Mouse (Mus musculus) liver, embryonic 16.5 days (tissue): ENCODE data around the gene Bfsp1. TPM values are rescaled to one million over a fixed set of nuclear protein-coding genes. Genes with fewer than 3 reads are reported as not detected.

Experiments
- ATAC-seq: fragments of 200-750 bp; cut with Nextera tagmentation; 2 replicates; pipeline ENCODE4 v1.8.0; 2017; ENCODE audit warnings: low read depth, mild to moderate bottlenecking, moderate number of reproducible peaks, moderate library complexity
- H3K27ac ChIP-seq: fragments of 300-500 bp; sonication (generic); 2 replicates; pipeline ENCODE4 v1.5.1; 2014; ENCODE audit warnings: mild to moderate bottlenecking, low read length
- H3K27me3 ChIP-seq: fragments of 300-500 bp; sonication (generic); 2 replicates; pipeline ENCODE4 v1.6.1; 2014; ENCODE audit warnings: low read depth, low read length, mixed read lengths; ENCODE audit not compliant: control insufficient read depth, insufficient read depth
- H3K36me3 ChIP-seq: fragments of 300-500 bp; sonication (generic); 2 replicates; pipeline ENCODE4 v1.6.1; 2014; ENCODE audit warnings: mild to moderate bottlenecking; ENCODE audit not compliant: control insufficient read depth, insufficient read depth
- H3K4me1 ChIP-seq: fragments of 300-500 bp; sonication (generic); 2 replicates; pipeline ENCODE4 v1.6.1; 2014; ENCODE audit warnings: low read depth, low read length, mixed read lengths; ENCODE audit not compliant: control insufficient read depth
- H3K4me2 ChIP-seq: fragments of 300-500 bp; sonication (generic); 2 replicates; pipeline ENCODE4 v1.6.1; 2014; ENCODE audit warnings: low read depth, low read length, mixed read lengths
- H3K4me3 ChIP-seq: fragments of 300-500 bp; sonication (generic); 2 replicates; pipeline ENCODE4 v1.5.1; 2014; ENCODE audit warnings: low read depth, mild to moderate bottlenecking, low read length
- H3K9ac ChIP-seq: fragments of 300-500 bp; sonication (generic); 2 replicates; pipeline ENCODE4 v1.6.1; 2014; ENCODE audit warnings: low read depth, low read length
- H3K9me3 ChIP-seq: fragments of 300-500 bp; sonication (generic); replicated peaks from 2 replicates; pipeline ENCODE4 v1.6.1; 2016; ENCODE audit warnings: low read length; ENCODE audit not compliant: control insufficient read depth
- WGBS: fragments of 180-500 bp; shearing (Covaris S2); extraction: QIAGEN DNeasy Blood & Tissue Kit; methylation state at CpG from one replicate; pipeline ENCODE4 v1.1.7; 2014; ENCODE audit not compliant: insufficient replicate concordance; 5-methylcytosine and 5-hydroxymethylcytosine counted together
- polyA plus RNA-seq: library from polyadenylated mRNA; unstranded; fragments of >200 nt; fragmentation: Nextera tagmentation; extraction: Ambion mirVana; gene quantifications from 2 replicates; pipeline ENCODE4 v1.2.1, GENCODE M21; 2015

The Bfsp1 gene
- polyA plus RNA-seq, 1 experiment from 2014 or later: 0.11 TPM

DNA sequence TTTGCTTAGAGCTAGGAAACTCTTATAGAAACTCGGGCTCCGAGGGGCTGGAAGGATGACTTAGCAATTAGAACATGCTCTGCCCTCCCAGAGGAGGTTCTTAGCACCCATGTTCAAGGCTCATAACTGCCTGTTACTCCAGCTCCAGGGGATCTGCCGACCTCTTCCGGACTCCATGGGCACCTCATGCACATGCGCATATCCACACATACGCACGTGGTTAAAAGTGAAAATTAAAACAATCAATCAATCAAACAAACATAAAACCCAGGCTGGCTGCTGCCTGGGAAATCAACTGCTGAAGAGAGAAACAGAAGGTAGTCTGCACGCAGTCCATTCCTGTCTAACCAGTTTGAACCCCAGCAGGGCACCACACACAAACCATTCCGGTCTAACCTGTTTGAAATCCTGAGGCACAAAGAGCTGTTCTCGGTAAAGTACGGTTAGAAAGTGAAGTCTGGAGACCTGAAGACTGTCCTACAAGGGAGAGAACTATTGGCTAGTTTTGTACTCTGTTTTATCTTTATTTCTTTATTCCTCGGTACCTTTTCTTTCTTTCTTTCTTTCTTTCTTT, 27.0 kb upstream of the Bfsp1 start:
- H3K9me3 ChIP-seq: no peaks in the 10 kb centered on the region
- H3K36me3 ChIP-seq: no peaks in the 10 kb centered on the region
- H3K4me2 ChIP-seq: no peak overlapping the region
- H3K4me1 ChIP-seq: no peaks in the 10 kb centered on the region; the same call in 1 of the 2 replicates
- WGBS: 45% methylated on average over 12 of the region's 12 CpGs
- H3K27ac ChIP-seq: no peak overlapping the region
- no peak overlapping the region for H3K9ac ChIP-seq
- no peaks in the 10 kb centered on the region for H3K27me3 ChIP-seq
- ATAC-seq: no peak
- H3K4me3 ChIP-seq: no peak overlapping the region

DNA sequence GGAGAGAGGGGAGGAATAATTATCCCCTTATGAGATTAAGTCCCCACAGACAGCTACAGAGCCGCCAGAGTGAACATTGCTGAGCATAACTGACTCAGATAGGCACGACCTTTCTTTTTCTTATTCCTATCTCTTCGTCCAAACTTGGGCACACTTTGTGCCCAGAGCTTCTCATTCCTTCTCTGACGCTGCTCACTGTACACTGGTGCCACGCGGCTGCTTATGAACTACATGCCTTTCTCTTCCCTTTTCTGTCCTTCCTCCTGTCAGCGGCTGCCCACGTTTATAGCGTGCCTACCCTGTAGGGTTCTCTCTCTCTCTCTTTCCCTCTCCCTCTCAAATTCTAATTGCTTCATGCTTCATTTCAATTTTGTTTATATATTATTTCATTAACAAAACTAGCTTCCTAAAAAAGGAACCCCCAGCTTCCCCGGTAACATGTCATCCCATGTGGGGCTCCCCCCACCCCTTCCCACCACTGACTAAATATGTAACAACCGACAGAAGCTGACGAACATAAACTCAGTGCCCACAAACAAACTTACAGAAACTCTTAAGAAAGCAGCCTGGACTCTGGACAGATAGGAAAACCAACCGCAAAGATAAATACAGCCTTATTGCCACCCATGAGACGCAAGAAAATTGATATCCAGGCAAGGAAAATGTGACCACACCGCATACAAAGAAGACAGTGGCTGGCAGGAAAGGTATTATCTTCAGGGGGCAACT, 26.3 kb upstream of the Bfsp1 start:
- no peaks in the 10 kb centered on the region for H3K9me3 ChIP-seq
- H3K9ac ChIP-seq: no peak overlapping the region
- H3K4me3 ChIP-seq: no peak overlapping the region
- no peaks in the 10 kb centered on the region for H3K36me3 ChIP-seq
- H3K27ac ChIP-seq: no peak overlapping the region
- H3K4me1 ChIP-seq: no peaks in the 10 kb centered on the region; the same call in 1 of the 2 replicates
- WGBS: 47% methylated on average over 15 of the region's 15 CpGs
- no peak for ATAC-seq
- no peaks in the 10 kb centered on the region for H3K27me3 ChIP-seq
- no peak overlapping the region for H3K4me2 ChIP-seq

DNA sequence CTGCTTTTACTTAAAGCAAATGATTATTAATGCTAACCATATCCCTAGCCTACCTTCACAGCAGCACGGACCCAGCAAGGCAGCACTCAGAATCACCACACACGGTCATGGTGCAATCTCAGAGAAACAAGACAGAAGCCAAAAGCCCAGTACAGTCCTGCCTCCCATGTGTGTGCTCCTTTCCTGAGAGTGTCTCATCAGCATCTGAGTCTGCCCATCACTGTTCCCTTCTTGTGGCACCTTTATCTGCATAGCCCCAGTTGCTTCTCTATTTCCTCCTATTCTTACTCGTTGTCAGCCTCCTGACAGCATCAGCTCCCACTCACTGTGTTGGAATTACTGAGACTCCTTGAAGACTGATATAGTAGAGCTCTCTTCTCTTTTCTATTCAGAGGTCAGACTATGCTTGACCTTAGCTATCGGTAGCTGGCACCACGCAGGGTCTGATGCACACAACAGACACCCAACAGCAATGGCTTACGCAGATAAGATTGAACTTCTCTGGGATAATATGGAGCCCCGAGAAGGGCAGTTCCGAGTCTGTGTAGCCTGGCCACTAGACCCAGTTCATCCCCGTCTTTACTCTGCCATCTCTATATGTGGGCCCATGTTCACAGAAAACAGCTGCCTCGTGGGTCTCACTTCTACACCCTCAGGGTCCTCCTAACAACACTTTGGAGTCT, 19.8 kb upstream of the Bfsp1 start:
- H3K4me1 ChIP-seq: no peaks in the 10 kb centered on the region
- no peaks in the 10 kb centered on the region for H3K36me3 ChIP-seq
- WGBS: 33% methylated on average over 10 of the region's 10 CpGs
- H3K4me2 ChIP-seq: no peak overlapping the region
- no peaks in the 10 kb centered on the region for H3K9me3 ChIP-seq
- no peak overlapping the region for H3K27ac ChIP-seq
- H3K27me3 ChIP-seq: no peaks in the 10 kb centered on the region
- no peak overlapping the region for H3K9ac ChIP-seq
- ATAC-seq: peak; percentile 63
- no peak overlapping the region for H3K4me3 ChIP-seq

DNA sequence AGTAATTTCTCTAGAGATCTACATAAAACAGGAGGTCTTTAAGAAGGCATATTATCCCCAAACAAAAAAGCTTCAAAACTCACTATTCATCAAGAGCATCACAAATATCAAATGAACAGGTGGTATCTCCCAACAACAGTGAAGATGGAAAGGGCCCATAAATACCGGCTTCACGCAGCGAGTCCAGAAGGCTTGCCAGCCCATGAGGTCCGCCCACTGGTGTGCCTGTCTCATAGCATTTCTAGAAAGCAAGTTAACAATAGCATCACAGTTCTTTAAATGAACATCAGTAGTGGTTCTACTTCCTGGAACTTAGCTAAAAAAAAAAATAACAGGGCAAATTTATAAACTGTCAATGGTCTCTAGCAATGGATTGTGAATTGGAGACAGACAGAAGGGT, 19.0 kb upstream of the Bfsp1 start:
- Histone ChIP-seq H3K4me1 (no peaks in the 10 kb centered on the region), H3K4me3 (no peak overlapping the region), H3K9me3 (no peaks in the 10 kb centered on the region), H3K4me2 (no peak overlapping the region), H3K27me3 (no peaks in the 10 kb centered on the region), H3K36me3 (no peaks in the 10 kb centered on the region), H3K27ac (no peak overlapping the region), H3K9ac (no peak overlapping the region)
- WGBS: 88% methylated on average over 4 of the region's 4 CpGs
- no peak for ATAC-seq

DNA sequence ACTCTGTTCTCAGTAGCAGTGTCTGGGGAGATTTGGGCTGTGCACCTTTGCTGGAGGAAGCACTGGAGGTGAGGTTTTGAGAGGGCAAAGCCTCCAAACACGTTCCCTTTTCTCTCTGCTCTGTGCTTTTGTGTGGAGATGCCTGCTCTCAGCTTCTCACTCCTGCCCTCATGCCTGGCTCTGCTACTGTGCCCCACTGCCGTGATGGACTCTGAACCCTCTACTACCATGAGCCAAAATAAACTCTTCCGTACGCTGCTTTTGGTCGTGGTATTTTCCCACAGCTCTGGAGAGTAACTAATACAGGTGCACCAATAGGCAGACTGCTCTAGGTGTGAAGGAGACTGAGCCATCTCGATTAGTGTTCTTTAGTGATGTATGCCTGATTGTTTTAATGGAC, 16.3 kb upstream of the Bfsp1 start:
- H3K36me3 ChIP-seq: no peaks in the 10 kb centered on the region
- no peaks in the 10 kb centered on the region for H3K9me3 ChIP-seq
- H3K4me3 ChIP-seq: no peak overlapping the region
- no peak overlapping the region for H3K9ac ChIP-seq
- H3K27me3 ChIP-seq: no peaks in the 10 kb centered on the region
- H3K27ac ChIP-seq: no peak overlapping the region
- WGBS: 74% methylated on average over 6 of the region's 6 CpGs
- no peak overlapping the region for H3K4me2 ChIP-seq
- H3K4me1 ChIP-seq: no peaks in the 10 kb centered on the region
- no peak for ATAC-seq

DNA sequence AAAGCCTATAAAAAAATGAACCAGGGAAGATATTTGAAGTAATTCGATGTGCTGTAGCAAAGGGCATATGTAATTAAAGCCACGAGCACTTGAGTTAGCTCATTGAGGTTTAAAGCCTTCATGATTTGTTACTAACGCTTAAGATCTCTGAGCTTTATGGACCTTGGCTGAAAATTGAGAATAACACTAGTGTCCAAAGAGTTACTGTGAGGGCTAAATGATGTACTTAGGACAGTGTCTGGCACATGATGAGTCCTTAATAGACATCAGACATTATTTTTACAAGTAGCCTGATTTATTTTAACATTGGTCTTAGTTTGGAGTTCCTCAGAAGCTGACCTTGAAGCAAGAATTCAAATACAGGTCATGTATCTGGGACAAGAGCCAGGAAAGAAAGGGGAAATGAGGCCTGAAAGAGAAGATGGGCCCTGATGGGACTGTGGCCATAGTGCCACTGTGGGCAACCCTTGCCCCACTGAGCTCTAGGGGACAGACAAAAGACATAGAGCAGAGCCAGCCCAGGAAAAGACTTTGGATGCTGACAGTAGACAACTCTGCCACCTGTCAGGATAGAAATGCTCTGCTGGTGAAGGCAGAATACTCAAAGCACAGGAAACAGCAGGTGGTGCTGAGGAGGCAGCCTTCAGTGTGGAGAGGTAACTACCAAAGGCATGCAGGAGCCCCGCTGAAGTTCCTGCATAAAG, 14.1 kb upstream of the Bfsp1 start:
- Histone ChIP-seq H3K9me3 (no peaks in the 10 kb centered on the region), H3K9ac (no peak overlapping the region), H3K4me2 (no peak overlapping the region), H3K4me1 (peaks cover under 1% of the 10 kb centered on the region; the same call in 1 of the 2 replicates), H3K36me3 (no peaks in the 10 kb centered on the region), H3K27me3 (no peaks in the 10 kb centered on the region), H3K4me3 (no peak overlapping the region), H3K27ac (no peak overlapping the region)
- no peak for ATAC-seq
- 57% methylated on average over 4 of the region's 4 CpGs for WGBS

DNA sequence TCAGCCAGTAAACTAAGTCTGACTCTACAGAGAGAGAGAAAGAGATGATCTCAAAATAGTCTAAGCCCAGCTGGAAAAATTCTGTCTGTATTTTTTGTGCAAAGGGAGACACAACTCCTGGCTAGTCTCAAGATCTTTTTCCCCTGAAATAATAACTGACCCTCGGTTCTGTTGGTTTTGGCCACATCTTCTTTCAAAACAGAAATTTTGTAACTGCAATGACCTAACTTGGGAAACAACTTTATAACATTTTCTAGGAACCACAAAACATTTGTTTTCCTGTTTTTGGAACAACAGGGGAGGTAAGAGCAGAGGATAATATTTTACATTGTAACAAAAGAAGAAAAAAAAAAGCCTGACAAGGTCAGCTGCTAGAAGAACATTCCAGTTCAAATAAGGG, 13.1 kb upstream of the Bfsp1 start:
- WGBS: 33% methylated on average over 1 of the region's 1 CpGs

DNA sequence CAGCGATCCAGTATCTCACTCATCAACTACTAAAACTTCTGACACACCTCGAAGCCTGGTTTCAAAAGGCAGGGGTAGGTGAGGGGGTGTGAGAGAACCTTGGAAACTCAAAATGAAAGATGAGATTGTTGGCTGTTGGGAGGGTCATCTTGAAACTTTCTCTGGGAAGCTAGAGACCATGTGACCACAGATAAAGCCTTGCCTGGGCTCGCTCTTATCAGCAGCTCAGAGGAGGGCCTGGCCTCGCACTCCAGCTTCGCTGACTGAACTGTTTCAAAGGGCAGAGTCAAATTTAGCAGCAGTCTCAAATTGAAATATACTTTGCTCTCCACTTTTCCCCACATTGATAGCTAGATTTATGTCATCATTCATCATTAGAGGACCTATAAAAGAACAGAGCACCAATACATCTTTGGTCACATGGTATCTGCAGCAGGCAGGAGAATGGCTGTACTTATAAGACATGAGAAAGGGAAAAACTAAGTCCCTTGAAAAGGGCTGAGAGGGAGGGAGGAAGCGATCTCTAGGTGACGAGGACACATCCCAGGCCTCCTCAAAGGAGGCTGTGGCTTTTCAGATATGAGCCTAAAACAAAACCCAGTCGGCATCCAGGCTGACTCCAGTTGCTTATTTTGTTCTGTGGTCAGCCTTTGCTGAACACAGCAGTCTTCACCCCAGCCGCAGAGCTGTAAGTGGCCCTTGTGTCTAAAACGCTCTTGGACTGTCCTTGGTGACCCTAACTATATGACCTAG, 8.1 kb upstream of the Bfsp1 start:
- ATAC-seq: peak; percentile 90
- peak overlapping the region; percentile 61 for H3K27ac ChIP-seq
- WGBS: 23% methylated on average over 10 of the region's 10 CpGs
- H3K27me3 ChIP-seq: no peaks in the 10 kb centered on the region
- H3K4me2 ChIP-seq: peak overlapping the region; percentile 32; the same call in 1 of the 2 replicates
- peaks cover 15% of the 10 kb centered on the region for H3K4me1 ChIP-seq
- no peaks in the 10 kb centered on the region for H3K9me3 ChIP-seq
- peak overlapping the region; percentile 16; the same call in 1 of the 2 replicates for H3K9ac ChIP-seq
- H3K36me3 ChIP-seq: no peaks in the 10 kb centered on the region
- no peak overlapping the region for H3K4me3 ChIP-seq

More for the DNA sequence above, 13.1 kb upstream of the Bfsp1 start:
- Histone ChIP-seq H3K9ac (no peak overlapping the region), H3K27me3 (no peaks in the 10 kb centered on the region), H3K4me2 (no peak overlapping the region), H3K9me3 (no peaks in the 10 kb centered on the region), H3K27ac (no peak overlapping the region), H3K4me1 (peaks cover 11% of the 10 kb centered on the region), H3K4me3 (no peak overlapping the region), H3K36me3 (no peaks in the 10 kb centered on the region)
- ATAC-seq: no peak
